Mouse (Mus musculus) layer of hippocampus, adult 9-10 months (tissue): Measurements from ENCODE around the gene Trip6.
"Not testable (repeated sequence)": the region's sequence is repeated elsewhere in the genome, so short reads cannot be mapped to it uniquely, and the experiment has no call there.

Experiments used
- DNase-seq: peaks from one replicate; pipeline ENCODE4 v3.0.0; 2022; ENCODE audit warnings: low spot score

Gene Trip6

GRCm38 (mm10) chr5:137297126-137297525, 17.1 kb downstream of the Trip6 start:
- no peak for DNase-seq

DNA sequence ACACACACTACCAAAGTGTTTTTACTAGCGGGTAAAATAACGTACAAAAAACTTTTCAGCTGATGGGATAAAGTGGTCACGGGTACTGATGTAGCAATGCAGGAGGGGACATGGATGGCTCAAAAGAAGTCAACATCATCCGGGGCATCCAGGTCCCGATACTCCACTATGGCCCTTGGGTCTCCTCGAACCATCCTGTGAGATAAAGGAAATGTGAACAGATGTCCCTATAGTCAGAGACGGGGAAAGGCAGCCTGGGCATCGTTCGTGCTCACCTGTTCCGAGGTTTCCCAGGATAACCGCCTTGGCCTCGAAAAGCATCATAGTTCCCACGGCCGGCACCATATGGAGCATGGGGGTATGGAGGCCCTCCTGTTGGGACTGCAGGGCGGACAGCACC, 18.5 kb downstream of the Trip6 start:
- no peak for DNase-seq

DNA sequence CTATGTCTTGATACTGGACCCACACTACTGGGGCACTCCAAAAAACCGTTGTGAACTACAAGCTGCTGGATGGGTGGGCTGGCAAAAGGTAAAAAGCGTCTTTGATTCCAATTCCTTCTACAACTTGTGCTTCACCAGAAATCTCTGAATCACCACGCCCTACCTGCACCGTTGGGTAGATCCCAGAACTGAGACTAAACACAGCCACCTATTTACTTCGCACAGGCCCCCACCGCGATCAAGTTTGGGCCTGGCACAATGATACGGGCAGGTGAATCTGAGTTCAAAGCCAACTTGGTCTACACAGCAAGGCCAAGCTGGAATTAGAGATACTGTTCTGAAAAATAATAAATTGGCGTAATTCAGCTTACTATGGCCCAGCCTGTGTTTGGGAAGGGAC, 18.9 kb downstream of the Trip6 start:
- DNase-seq: no peak

DNA sequence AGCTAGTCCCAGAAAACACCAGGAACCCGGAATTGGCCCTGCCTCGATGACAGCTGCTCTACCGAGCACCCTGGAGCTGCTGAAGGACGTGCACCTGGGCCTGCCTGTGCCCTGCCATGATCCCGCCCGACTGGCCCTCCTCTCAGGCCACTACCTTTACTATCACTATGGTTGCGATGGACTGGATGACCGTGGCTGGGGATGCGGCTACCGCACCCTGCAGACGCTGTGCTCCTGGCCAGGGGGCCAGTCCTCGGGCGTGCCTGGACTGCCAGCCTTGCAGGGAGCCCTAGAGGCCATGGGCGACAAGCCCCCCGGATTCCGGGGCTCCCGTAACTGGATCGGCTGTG, 19.5 kb downstream of the Trip6 start:
- no peak for DNase-seq

DNA sequence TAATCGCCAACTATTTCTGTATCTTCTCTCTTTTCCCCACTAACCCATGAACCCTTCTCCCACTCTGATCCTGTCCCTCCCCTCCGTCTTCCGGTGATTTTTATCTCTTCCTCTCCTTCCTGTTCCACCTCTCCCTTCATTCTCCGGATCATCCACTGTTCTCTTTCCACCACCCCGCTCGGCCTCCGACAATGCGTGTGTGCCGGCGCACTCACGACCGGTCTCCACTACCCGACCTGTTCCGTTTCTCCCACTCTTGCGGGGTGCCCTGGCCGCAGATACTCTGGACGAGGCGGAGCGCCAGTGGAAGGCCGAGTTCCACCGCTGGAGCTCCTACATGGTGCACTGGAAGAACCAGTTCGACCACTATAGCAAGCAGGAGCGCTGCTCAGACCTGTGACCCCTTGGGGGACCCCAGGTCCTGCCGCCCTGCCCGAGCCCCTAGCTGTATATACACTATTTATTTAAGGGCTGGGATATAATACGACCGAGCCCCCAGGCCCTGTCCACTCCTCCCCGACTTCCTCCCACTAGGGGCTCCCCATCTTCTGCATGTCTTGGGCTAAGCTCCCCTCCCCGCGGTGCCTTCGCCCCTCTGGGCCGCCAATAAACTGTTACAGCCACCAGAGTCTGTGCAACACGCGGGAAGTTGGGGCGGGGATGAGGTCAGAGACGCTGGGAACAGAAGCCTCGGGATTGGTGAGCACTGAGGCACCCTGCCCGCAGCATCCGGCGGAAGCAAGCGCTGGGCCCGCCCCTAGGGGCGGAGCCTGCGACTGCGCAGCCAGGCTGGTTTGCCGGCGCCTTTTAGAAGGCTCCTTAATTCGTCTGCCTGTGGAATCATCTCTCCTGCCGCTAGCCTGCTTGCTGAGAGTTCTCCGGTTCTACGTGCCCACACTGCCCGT, 20.1 kb downstream of the Trip6 start, which contains the start of gene Ufsp1:
TSS of gene Ufsp1 (plus strand) at position 791 of the 905 bp plus-strand sequence.
- peak; percentile 86 for DNase-seq

DNA sequence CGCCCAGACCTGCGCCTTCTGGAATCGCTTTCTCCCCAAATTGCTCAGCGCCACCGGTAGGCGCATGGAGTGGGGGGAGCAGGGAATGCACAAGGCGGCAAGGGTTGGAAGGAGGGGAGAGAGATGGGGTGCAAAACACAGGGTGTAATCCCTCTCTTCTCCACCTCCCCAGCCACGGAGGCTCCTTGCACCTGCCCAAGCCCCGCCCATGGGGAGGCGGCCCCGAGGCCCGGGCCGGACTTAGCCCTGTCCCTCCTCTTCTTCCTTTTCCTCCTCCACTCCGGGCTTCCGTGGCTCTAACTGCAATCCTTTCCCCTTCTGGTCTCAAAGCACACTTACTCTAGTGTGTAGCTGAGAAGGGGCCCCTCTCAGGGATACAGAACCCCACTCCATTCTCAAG, 20.9 kb downstream of the Trip6 start:
- no peak for DNase-seq

GRCm38 (mm10) chr5:137291381-137291926, 22.8 kb downstream of the Trip6 start:
- no peak for DNase-seq

DNA sequence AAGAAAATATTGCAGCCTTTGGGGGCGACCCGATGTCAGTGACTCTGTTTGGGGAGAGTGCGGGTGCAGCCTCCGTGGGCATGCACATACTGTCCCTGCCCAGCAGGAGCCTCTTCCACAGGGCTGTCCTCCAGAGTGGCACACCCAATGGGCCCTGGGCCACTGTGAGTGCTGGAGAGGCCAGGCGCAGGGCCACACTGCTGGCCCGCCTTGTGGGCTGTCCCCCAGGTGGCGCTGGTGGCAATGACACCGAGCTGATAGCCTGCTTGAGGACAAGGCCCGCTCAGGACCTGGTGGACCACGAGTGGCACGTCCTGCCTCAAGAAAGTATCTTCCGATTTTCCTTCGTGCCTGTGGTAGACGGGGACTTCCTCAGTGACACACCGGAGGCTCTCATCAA, 23.5 kb downstream of the Trip6 start:
- DNase-seq: no peak

- DNase-seq: no peak
These were observed 24.4 kb downstream of the Trip6 start for GRCm38 (mm10) chr5:137289591-137290365.

- no peak for DNase-seq
These were observed 25.2 kb downstream of the Trip6 start for GRCm38 (mm10) chr5:137288999-137289470.

- DNase-seq: no peak
These were observed 26.1 kb downstream of the Trip6 start for GRCm38 (mm10) chr5:137287953-137288743.

DNA sequence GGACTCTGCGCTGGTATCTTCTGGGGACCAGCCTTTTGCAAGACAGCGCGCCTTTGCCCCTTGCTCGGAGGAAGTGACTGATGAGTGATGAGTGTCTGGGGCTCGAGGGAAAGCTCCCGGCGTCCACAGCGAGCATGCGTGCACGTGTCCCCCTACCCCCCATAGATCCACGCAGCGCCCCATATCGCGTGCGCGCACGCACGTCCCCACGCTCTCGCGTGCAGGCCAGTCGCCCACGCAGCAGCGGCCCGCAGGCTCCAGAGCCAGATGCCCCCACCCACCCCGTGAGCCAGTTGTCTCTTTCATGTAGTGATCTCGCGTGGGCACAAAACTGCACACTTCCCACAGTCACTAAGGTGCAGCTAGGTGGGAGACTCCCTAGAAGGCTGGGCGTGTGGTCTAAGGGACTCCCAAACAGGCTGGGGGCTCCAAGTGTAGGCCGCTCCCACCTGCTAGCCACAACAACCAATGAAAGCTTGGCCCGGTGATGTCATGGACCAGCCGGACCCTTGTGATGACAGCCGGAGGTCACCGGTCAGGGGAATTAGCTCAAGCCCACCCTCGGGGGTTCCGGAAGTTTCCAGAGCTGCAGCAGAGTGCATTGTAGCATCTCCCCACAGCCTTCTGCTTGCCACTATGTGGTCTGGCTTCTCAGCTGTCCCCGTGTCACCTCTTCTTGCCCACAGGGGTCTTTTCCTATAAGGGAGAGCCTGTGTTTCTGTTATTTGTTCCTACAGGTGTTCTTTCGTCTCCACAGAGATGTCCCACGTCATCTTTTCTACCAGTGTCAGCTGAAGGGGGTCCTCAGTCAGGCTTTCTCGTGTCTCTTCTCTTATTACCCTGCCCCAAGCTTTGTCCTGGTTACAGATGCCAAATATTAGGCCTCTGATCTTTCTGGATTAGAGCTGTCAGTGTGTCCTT, 26.9 kb downstream of the Trip6 start, which contains the start of gene Ache:
TSS of gene Ache (plus strand) at position 488 of the 921 bp plus-strand sequence.
- no peak for DNase-seq

GRCm38 (mm10) chr5:137286655-137287031, 27.6 kb downstream of the Trip6 start:
- no peak for DNase-seq

DNA sequence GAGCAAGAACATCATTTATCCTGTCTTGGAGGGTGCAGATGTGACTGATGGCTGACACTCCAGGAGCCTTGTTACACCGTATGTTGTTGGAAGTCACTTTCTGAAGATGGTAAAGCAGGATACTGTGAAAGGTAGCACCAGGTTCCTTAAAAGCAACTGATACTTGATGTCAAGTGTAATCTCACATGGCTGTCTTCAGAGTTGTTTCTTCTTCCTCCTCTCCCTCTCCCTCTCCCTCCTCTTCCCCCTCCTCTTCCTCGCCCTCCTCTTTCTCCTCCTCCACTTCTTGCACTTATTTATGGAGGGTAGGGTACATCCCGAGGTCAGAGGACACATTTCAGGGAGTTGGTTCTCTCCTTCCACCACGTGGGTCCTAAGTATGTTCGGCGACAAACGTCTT, 28.2 kb downstream of the Trip6 start:
- no peak for DNase-seq

- no peak for DNase-seq
These were observed 29.2 kb downstream of the Trip6 start for GRCm38 (mm10) chr5:137285045-137285444.

DNA sequence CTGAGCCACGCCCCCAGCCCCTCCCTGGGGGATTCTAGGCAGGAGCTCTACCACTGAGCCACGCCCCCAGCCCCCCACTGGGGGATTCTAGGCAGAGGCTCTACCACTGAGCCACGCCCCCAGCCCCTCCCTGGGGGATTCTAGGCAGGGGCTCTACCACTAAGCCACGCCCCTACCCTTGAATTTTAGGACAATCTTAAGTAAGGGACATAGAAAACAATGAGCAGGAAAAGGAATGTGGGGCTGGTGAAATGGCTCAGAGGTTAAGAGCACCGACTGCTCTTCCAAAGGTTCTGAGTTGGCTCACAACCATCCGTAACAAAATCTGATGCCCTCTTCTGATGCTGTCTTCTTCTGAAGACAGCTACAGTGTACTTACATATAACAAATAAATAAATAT, 29.8 kb downstream of the Trip6 start:
- not testable (repeated sequence) for DNase-seq

DNA sequence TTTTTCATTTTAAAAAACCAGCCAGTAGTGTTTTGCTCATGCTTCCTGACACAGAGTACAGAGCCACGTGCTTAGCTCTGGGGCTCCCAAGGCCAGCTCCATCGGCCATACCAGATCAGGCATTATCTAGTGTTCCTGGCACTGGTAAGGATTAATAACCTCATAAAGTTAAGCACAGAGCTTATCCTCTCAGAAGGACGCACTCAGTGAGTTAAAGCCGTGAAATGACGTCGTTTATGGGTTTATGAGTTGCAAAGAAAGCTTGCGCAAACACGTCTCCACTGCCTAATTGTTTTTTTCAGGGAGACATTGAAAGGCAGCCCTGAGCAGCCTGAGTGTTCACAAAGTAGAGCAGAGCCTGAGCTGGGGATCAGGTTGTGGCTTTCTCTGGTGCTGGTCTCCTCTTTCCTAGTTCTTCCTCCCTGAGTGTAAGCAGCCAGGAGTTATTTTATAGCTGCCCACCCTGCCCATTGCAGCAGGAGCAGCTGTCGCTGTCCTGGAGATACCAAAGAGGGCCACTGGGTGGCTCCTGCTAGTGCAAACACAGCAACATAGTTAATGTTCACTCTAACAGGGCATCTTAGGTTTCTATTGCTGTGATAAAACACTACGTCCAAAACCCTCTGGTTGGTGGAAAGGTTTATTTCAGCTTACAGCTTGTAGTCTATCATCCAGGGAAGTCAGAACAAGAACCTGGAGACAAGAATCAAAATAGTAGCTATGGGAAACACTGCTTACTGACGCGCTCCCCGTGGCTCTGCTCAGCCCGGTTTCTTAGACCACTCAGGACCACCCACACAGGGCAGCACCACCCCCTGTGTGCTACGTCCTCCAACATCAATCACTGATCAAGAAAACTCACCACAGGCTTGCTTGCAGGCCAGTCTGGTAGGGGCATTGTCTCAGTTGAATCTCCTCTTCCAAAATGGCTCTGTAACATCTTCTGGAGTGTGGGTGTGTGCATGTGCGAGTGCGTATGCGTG, 36.6 kb downstream of the Trip6 start:
- DNase-seq: no peak

DNA sequence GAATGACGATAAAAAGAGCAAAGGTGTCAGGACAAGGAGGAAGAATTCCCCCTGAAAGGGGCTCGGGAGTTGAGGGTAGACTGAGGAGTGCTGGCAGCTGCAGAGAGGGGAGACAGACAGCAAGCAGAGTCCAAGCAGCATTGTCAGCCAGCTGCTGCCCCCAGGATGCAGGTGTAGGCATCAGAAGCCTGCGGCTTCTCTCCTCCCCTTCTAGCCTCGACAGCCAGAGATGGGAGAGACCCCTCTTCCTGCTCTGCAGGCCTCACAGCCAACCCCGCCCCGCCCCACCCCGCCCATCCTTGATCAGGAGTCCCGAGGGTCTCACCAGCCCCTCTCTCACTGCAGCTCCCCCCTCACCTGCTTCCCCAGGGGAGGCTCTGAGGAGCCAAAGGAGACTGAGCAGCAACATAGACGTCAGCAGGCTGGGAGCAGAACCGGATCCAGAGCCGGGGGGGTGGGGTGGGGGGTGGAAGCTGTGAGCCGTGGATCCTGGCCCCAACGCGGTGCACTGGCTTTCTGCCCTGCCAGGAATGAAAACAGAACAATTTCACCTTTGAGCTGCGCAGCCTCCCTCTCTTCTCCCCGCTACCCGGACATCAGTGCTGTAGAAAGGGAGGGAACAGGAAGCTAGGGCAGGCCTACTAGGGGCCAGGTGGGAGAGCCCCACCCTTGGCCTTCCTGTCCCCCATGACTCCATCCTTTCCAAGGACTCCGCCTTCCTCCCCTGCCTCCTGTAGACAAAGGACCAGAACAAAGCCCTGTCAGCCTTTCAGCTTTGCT, 45.9 kb downstream of the Trip6 start:
- no peak for DNase-seq

DNA sequence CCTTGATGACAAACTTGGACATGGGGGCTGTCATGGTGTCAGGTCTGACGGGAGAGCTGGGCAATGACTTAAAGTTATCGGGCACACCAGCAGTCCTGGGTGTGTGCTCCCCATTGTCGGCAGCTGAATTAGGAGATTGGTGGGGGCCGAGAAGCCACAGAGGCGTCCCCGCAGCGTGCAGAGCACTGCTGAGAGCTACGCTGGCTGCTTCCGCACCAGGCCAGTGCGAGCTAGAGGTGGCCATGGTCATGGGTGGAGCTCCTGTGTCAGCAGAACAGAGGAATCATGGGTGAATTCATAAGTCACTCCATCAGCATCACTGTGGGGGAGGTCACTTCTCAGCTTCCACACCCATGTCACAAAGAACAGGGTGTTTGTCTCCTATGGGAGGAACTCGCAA, 49.4 kb downstream of the Trip6 start:
- no peak for DNase-seq
